Mouse (Mus musculus) limb, embryonic 11.5 days (tissue): ENCODE measurements at regions not wholly inside any gene's neighbourhood (a gene's known extent, or its start where the extent isn't known, plus 50 kb on each side); places are given as distances from the start of the nearest gene placed in this dataset.
"Not testable (repeated sequence)": the region's sequence is repeated elsewhere in the genome, so short reads cannot be mapped to it uniquely, and the experiment has no call there.

Source experiments
- ATAC-seq: fragments of 200-750 bp; cut with Nextera tagmentation; 2 replicates; pipeline ENCODE4 v1.8.0; 2017; ENCODE audit warnings: low read depth; ENCODE audit not compliant: insufficient number of reproducible peaks, low FRiP score, low TSS enrichment
- DNase-seq: peaks from one replicate; pipeline ENCODE4 v3.0.0-alpha.2; 2015; ENCODE audit warnings: low spot score
- H3K27ac ChIP-seq: fragments of 300-500 bp; sonication (generic); replicated peaks from 2 replicates; pipeline ENCODE4 v1.5.1; 2014; ENCODE audit warnings: low read depth, mild to moderate bottlenecking, low read length
- H3K27me3 ChIP-seq: fragments of 300-500 bp; sonication (generic); 2 replicates; pipeline ENCODE4 v1.6.1; 2014; ENCODE audit warnings: mild to moderate bottlenecking, low read length, mixed read lengths; ENCODE audit not compliant: control insufficient read depth, insufficient read depth
- H3K36me3 ChIP-seq: fragments of 300-500 bp; sonication (generic); 2 replicates; pipeline ENCODE4 v1.6.1; 2014; ENCODE audit warnings: mild to moderate bottlenecking, low read length, moderate library complexity, mixed read lengths; ENCODE audit not compliant: control insufficient read depth, insufficient read depth
- H3K4me1 ChIP-seq: fragments of 300-500 bp; sonication (generic); 2 replicates; pipeline ENCODE4 v1.6.1; 2014; ENCODE audit warnings: low read length, mixed read lengths; ENCODE audit not compliant: control insufficient read depth, insufficient read depth
- H3K4me2 ChIP-seq: fragments of 300-500 bp; sonication (generic); 2 replicates; pipeline ENCODE4 v1.6.1; 2014; ENCODE audit warnings: low read depth, mild to moderate bottlenecking, moderate library complexity; ENCODE audit not compliant: severe bottlenecking
- H3K4me3 ChIP-seq: fragments of 300-500 bp; sonication (generic); 2 replicates; pipeline ENCODE4 v1.5.1; 2014; ENCODE audit warnings: low read depth, low read length
- H3K9ac ChIP-seq: fragments of 300-500 bp; sonication (generic); 2 replicates; pipeline ENCODE4 v1.6.1; 2014; ENCODE audit warnings: mild to moderate bottlenecking, low read length
- H3K9me3 ChIP-seq: fragments of 300-500 bp; sonication (generic); 2 replicates; pipeline ENCODE4 v1.6.1; 2016; ENCODE audit warnings: low read length; ENCODE audit not compliant: control insufficient read depth
- WGBS: fragments of 180-500 bp; shearing (Covaris S2); extraction: QIAGEN DNeasy Blood & Tissue Kit; methylation state at CpG from one replicate; pipeline ENCODE4 v1.1.7; 2014; 5-methylcytosine and 5-hydroxymethylcytosine counted together

GRCm38 (mm10) chr1:47163808-47164410 is 271.3 kb upstream of the Slc39a10 start:
- ATAC-seq = peak; percentile 82
- Histone ChIP-seq H3K9ac (no peak overlapping the region), H3K27ac (no peak overlapping the region), H3K4me2 (no peak overlapping the region), H3K9me3 (no peaks in the 10 kb centered on the region), H3K4me1 (0 out of 2 replicates have a peak, but pooled peaks cover 3% of the 10 kb centered on the region), H3K36me3 (no peaks in the 10 kb centered on the region), H3K27me3 (no peaks in the 10 kb centered on the region), H3K4me3 (no peak overlapping the region)
- no peak for DNase-seq
- 65% methylated on average over 1 of the region's 1 CpGs for WGBS

DNA sequence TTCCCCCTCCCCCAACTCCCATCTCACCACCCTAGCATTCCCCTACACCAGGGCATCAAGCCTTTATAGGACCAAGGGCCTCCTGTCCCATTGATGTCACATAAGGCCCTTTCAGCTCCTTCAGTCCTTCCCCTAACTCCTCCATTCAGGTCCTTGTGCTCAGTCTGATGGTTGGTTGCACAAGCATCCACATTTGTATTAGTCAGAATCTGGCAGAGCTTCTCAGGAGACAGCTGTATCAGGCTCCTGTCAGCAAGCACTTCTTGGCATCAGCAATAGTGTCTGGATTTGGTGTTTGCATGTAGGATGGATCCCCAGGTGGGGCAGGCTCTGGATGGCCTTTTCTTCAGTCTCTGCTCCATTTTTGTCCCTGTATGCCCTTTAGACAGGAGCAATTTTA is 237.4 kb upstream of the Slc39a10 start:
- not testable (repeated sequence) for ATAC-seq, H3K9me3 ChIP-seq, H3K4me1 ChIP-seq, DNase-seq, H3K27ac ChIP-seq, H3K4me2 ChIP-seq, H3K27me3 ChIP-seq, H3K9ac ChIP-seq, H3K4me3 ChIP-seq, H3K36me3 ChIP-seq

GRCm38 (mm10) chr1:47119636-47120035 is 227.0 kb upstream of the Slc39a10 start:
- no peaks in the 10 kb centered on the region for H3K4me1 ChIP-seq
- DNase-seq = no peak
- no peaks in the 10 kb centered on the region for H3K9me3 ChIP-seq
- H3K4me2 ChIP-seq = no peak overlapping the region
- H3K27ac ChIP-seq = no peak overlapping the region
- H3K9ac ChIP-seq = no peak overlapping the region
- ATAC-seq = no peak
- 95% methylated on average over 1 of the region's 1 CpGs for WGBS
- H3K27me3 ChIP-seq = no peaks in the 10 kb centered on the region
- H3K36me3 ChIP-seq = no peaks in the 10 kb centered on the region
- H3K4me3 ChIP-seq = no peak overlapping the region

GRCm38 (mm10) chr1:47116681-47117080 is 224.0 kb upstream of the Slc39a10 start:
- not testable (repeated sequence) for H3K27me3 ChIP-seq, H3K4me1 ChIP-seq, H3K9me3 ChIP-seq, H3K4me3 ChIP-seq, H3K9ac ChIP-seq, DNase-seq, H3K36me3 ChIP-seq, ATAC-seq, H3K27ac ChIP-seq, H3K4me2 ChIP-seq
- WGBS = 97% methylated on average over 4 of the region's 4 CpGs

DNA sequence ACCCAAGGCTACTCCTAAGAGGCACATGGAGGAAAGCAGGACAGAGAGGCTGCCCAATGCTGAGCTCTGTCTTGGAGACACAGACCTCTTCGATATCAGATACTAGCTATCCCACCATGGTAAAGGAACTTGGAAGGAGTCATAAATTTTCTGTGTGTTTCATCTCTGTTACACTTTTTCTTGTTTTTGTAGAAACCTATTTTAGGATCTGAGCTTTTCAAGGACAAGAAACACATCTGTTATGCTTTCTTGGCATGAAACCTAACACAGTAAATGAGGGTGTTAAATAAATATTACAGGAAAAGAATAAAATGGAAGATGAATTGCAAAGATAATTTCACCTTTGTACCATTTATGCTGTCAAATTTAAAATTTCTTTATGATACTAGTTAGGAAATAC is 219.8 kb upstream of the Slc39a10 start:
- no peaks in the 10 kb centered on the region for H3K4me1 ChIP-seq
- H3K4me3 ChIP-seq = no peak overlapping the region
- H3K36me3 ChIP-seq = no peaks in the 10 kb centered on the region
- WGBS = 96% methylated on average over 1 of the region's 1 CpGs
- ATAC-seq = no peak
- DNase-seq = no peak
- H3K9ac ChIP-seq = no peak overlapping the region
- no peak overlapping the region for H3K4me2 ChIP-seq
- no peaks in the 10 kb centered on the region for H3K27me3 ChIP-seq
- no peak overlapping the region for H3K27ac ChIP-seq
- H3K9me3 ChIP-seq = no peaks in the 10 kb centered on the region

GRCm38 (mm10) chr1:47104055-47104454 is 211.4 kb upstream of the Slc39a10 start:
- no peak for ATAC-seq
- DNase-seq = no peak
- H3K9me3 ChIP-seq = no peaks in the 10 kb centered on the region
- no peak overlapping the region for H3K4me2 ChIP-seq
- H3K9ac ChIP-seq = no peak overlapping the region
- H3K27me3 ChIP-seq = no peaks in the 10 kb centered on the region
- H3K36me3 ChIP-seq = no peaks in the 10 kb centered on the region
- no peak overlapping the region for H3K4me3 ChIP-seq
- H3K27ac ChIP-seq = no peak overlapping the region
- WGBS = 57% methylated on average over 4 of the region's 4 CpGs
- H3K4me1 ChIP-seq = no peaks in the 10 kb centered on the region

- H3K27ac ChIP-seq = no peak overlapping the region
- no peak overlapping the region for H3K9ac ChIP-seq
- ATAC-seq (no peak), DNase-seq (no peak)
- no peak overlapping the region for H3K4me3 ChIP-seq
- H3K36me3 ChIP-seq = no peaks in the 10 kb centered on the region
- WGBS = 55% methylated on average over 6 of the region's 6 CpGs
- no peaks in the 10 kb centered on the region for H3K27me3 ChIP-seq
- H3K4me1 ChIP-seq = no peaks in the 10 kb centered on the region
- H3K9me3 ChIP-seq = no peaks in the 10 kb centered on the region
- H3K4me2 ChIP-seq = no peak overlapping the region
Measured at GRCm38 (mm10) chr1:47103321-47103988, 210.8 kb upstream of the Slc39a10 start.

DNA sequence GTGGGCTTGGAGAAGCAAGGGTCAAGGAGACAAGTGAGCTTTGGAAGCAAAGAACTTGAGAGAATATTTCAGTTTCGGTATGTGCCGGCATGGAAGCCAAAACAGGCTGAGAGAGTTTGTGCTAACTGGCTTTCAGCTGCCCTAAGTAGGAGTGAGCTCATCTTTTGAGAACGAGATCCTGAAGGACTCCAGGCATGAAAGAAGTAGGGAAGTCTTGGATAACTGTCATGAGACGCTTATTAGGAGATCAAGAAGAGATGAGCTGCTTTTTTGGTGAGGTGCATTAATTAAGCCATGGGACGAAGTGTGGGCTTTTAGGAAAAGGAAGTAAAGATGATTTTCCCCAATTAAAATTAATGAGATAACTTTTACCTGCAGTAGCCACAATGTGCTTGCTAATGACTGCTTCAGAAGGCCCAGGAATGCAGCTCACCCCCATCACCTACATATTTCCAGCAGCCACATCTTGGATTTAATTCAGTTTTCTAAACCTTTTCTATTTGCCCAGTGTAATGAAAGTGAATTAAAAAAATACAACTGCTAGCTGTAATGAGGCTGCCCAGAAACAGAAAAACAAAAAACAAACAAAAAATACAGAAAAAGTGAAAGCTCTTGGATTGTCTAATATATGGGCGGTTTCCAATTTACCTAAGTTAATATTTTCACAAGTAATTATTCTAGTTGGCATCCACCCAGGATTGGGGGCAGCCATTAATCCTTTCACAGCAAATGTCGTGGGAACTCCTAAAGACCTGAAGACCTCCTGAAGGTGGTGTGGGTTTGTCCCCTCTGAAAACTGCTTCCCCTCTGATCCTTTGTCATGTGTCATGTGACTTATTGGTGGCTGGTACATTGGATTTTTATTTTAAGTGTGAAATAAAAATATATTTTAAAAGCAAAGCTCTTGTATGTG is 204.7 kb upstream of the Slc39a10 start:
- H3K4me3 ChIP-seq = no peak overlapping the region
- H3K4me2 ChIP-seq = no peak overlapping the region
- H3K27ac ChIP-seq = no peak overlapping the region
- no peaks in the 10 kb centered on the region for H3K36me3 ChIP-seq
- ATAC-seq (no peak), DNase-seq (no peak)
- H3K4me1 ChIP-seq = no peaks in the 10 kb centered on the region
- no peaks in the 10 kb centered on the region for H3K9me3 ChIP-seq
- no peaks in the 10 kb centered on the region for H3K27me3 ChIP-seq
- H3K9ac ChIP-seq = no peak overlapping the region
- 70% methylated on average over 7 of the region's 7 CpGs for WGBS
